Mouse (Mus musculus): ENCODE results near the gene Inf2. TPM values are rescaled to one million over a fixed set of nuclear protein-coding genes. Genes with fewer than 3 reads are reported as not detected.

Inf2 gene
- polyA plus RNA-seq, 1 experiment from 2014 or later, result 3.6 TPM

- WGBS, result 86% methylated on average over 5 of the region's 5 CpGs
- Histone ChIP-seq H3K27me3 (ENCODE audit: control insufficient read depth, insufficient read depth, low read length) (no peaks in the 10 kb centered on the region), H3K27ac (ENCODE audit: low read length) (no peak overlapping the region), H3K9me3 (replicated peaks; ENCODE audit: control insufficient read depth, low read length) (no peaks in the 10 kb centered on the region), H3K36me3 (ENCODE audit: control insufficient read depth, insufficient read depth) (peaks cover 23% of the 10 kb centered on the region), H3K4me3 (ENCODE audit: low read length) (no peak overlapping the region), H3K4me1 (ENCODE audit: control insufficient read depth, insufficient read depth, low read length) (peaks cover 19% of the 10 kb centered on the region), H3K4me2 (ENCODE audit: low read depth, low read length) (no peak overlapping the region), H3K9ac (ENCODE audit: low read length) (no peak overlapping the region)
- no peak for ATAC-seq (replicated peaks; ENCODE audit: extremely low read depth, insufficient read depth, low FRiP score)
Measured at GRCm38 (mm10) chr12:112648081-112648480, 59.5 kb downstream of the Inf2 start.

GRCm38 (mm10) chr12:112651778-112652439, 63.3 kb downstream of the Inf2 start:
- Histone ChIP-seq H3K4me3 (ENCODE audit: low read length) (no peak overlapping the region), H3K27ac (ENCODE audit: low read length) (no peak overlapping the region), H3K4me1 (ENCODE audit: control insufficient read depth, insufficient read depth, low read length) (peaks cover 20% of the 10 kb centered on the region), H3K27me3 (ENCODE audit: control insufficient read depth, insufficient read depth, low read length) (no peaks in the 10 kb centered on the region), H3K36me3 (ENCODE audit: control insufficient read depth, insufficient read depth) (peaks cover 51% of the 10 kb centered on the region), H3K9ac (ENCODE audit: low read length) (no peak overlapping the region), H3K4me2 (ENCODE audit: low read depth, low read length) (no peak overlapping the region), H3K9me3 (replicated peaks; ENCODE audit: control insufficient read depth, low read length) (no peaks in the 10 kb centered on the region)
- ATAC-seq (replicated peaks; ENCODE audit: extremely low read depth, insufficient read depth, low FRiP score), result no peak
- WGBS, result 63% methylated on average over 5 of the region's 5 CpGs

GRCm38 (mm10) chr12:112653157-112653824, 64.7 kb downstream of the Inf2 start:
- Histone ChIP-seq H3K9ac (ENCODE audit: low read length) (peak overlapping the region; percentile 46; the same call in 1 of the 2 replicates), H3K27ac (ENCODE audit: low read length) (peak overlapping the region; percentile 91), H3K4me1 (ENCODE audit: control insufficient read depth, insufficient read depth, low read length) (peaks cover 20% of the 10 kb centered on the region), H3K36me3 (ENCODE audit: control insufficient read depth, insufficient read depth) (peaks cover 60% of the 10 kb centered on the region), H3K27me3 (ENCODE audit: control insufficient read depth, insufficient read depth, low read length) (no peaks in the 10 kb centered on the region), H3K4me3 (ENCODE audit: low read length) (no peak overlapping the region), H3K9me3 (replicated peaks; ENCODE audit: control insufficient read depth, low read length) (no peaks in the 10 kb centered on the region), H3K4me2 (ENCODE audit: low read depth, low read length) (no peak overlapping the region)
- 31% methylated on average over 7 of the region's 7 CpGs for WGBS
- peak; percentile 66 for ATAC-seq (replicated peaks; ENCODE audit: extremely low read depth, insufficient read depth, low FRiP score)

GRCm38 (mm10) chr12:112654076-112654475, 65.5 kb downstream of the Inf2 start:
- no peak overlapping the region for H3K4me2 ChIP-seq (ENCODE audit: low read depth, low read length)
- no peak for ATAC-seq (replicated peaks; ENCODE audit: extremely low read depth, insufficient read depth, low FRiP score)
- WGBS, result 92% methylated on average over 5 of the region's 5 CpGs
- H3K27me3 ChIP-seq (ENCODE audit: control insufficient read depth, insufficient read depth, low read length), result no peaks in the 10 kb centered on the region
- peaks cover 62% of the 10 kb centered on the region for H3K36me3 ChIP-seq (ENCODE audit: control insufficient read depth, insufficient read depth)
- H3K9me3 ChIP-seq (replicated peaks; ENCODE audit: control insufficient read depth, low read length), result no peaks in the 10 kb centered on the region
- H3K4me1 ChIP-seq (ENCODE audit: control insufficient read depth, insufficient read depth, low read length), result peaks cover 25% of the 10 kb centered on the region
- H3K4me3 ChIP-seq (ENCODE audit: low read length), result no peak overlapping the region
- H3K9ac ChIP-seq (ENCODE audit: low read length), result 0 out of 2 replicates have a peak overlapping the region, but pooled peaks have one; percentile 35
- H3K27ac ChIP-seq (ENCODE audit: low read length), result peak overlapping the region; percentile 91

- no peak for ATAC-seq (replicated peaks; ENCODE audit: extremely low read depth, insufficient read depth, low FRiP score)
- H3K9me3 ChIP-seq (replicated peaks; ENCODE audit: control insufficient read depth, low read length), result no peaks in the 10 kb centered on the region
- WGBS, result 73% methylated on average over 7 of the region's 7 CpGs
- peaks cover 54% of the 10 kb centered on the region for H3K4me1 ChIP-seq (ENCODE audit: control insufficient read depth, insufficient read depth, low read length)
- peak overlapping the region; percentile 29; the same call in 1 of the 2 replicates for H3K27ac ChIP-seq (ENCODE audit: low read length)
- H3K9ac ChIP-seq (ENCODE audit: low read length), result no peak overlapping the region
- H3K4me2 ChIP-seq (ENCODE audit: low read depth, low read length), result no peak overlapping the region
- peaks cover 64% of the 10 kb centered on the region for H3K36me3 ChIP-seq (ENCODE audit: control insufficient read depth, insufficient read depth)
- no peaks in the 10 kb centered on the region for H3K27me3 ChIP-seq (ENCODE audit: control insufficient read depth, insufficient read depth, low read length)
- no peak overlapping the region for H3K4me3 ChIP-seq (ENCODE audit: low read length)
Measured at GRCm38 (mm10) chr12:112658619-112659018, 70.0 kb downstream of the Inf2 start.

- H3K27ac ChIP-seq (ENCODE audit: low read length), result no peak overlapping the region
- no peaks in the 10 kb centered on the region for H3K27me3 ChIP-seq (ENCODE audit: control insufficient read depth, insufficient read depth, low read length)
- no peak overlapping the region for H3K4me2 ChIP-seq (ENCODE audit: low read depth, low read length)
- H3K4me3 ChIP-seq (ENCODE audit: low read length), result no peak overlapping the region
- H3K4me1 ChIP-seq (ENCODE audit: control insufficient read depth, insufficient read depth, low read length), result peaks cover 54% of the 10 kb centered on the region
- no peak for ATAC-seq (replicated peaks; ENCODE audit: extremely low read depth, insufficient read depth, low FRiP score)
- 84% methylated on average over 6 of the region's 6 CpGs for WGBS
- H3K9ac ChIP-seq (ENCODE audit: low read length), result no peak overlapping the region
- H3K36me3 ChIP-seq (ENCODE audit: control insufficient read depth, insufficient read depth), result peaks cover 60% of the 10 kb centered on the region
- no peaks in the 10 kb centered on the region for H3K9me3 ChIP-seq (replicated peaks; ENCODE audit: control insufficient read depth, low read length)
Measured at GRCm38 (mm10) chr12:112659109-112659508, 70.5 kb downstream of the Inf2 start.

- Histone ChIP-seq H3K4me2 (ENCODE audit: low read depth, low read length) (peak overlapping the region; percentile 45), H3K4me3 (ENCODE audit: low read length) (no peak overlapping the region), H3K9ac (ENCODE audit: low read length) (peak overlapping the region; percentile 63), H3K27ac (ENCODE audit: low read length) (peak overlapping the region; percentile 93), H3K27me3 (ENCODE audit: control insufficient read depth, insufficient read depth, low read length) (no peaks in the 10 kb centered on the region), H3K9me3 (replicated peaks; ENCODE audit: control insufficient read depth, low read length) (no peaks in the 10 kb centered on the region), H3K36me3 (ENCODE audit: control insufficient read depth, insufficient read depth) (peaks cover 48% of the 10 kb centered on the region), H3K4me1 (ENCODE audit: control insufficient read depth, insufficient read depth, low read length) (peaks cover 61% of the 10 kb centered on the region)
- 24% methylated on average over 5 of the region's 5 CpGs for WGBS
- ATAC-seq (replicated peaks; ENCODE audit: extremely low read depth, insufficient read depth, low FRiP score), result peak; percentile 82
Measured at GRCm38 (mm10) chr12:112660576-112661326, 72.2 kb downstream of the Inf2 start.

- Histone ChIP-seq H3K9me3 (replicated peaks; ENCODE audit: control insufficient read depth, low read length) (no peaks in the 10 kb centered on the region), H3K4me1 (ENCODE audit: control insufficient read depth, insufficient read depth, low read length) (peaks cover 66% of the 10 kb centered on the region), H3K27me3 (ENCODE audit: control insufficient read depth, insufficient read depth, low read length) (no peaks in the 10 kb centered on the region), H3K27ac (ENCODE audit: low read length) (peak overlapping the region; percentile 93), H3K4me3 (ENCODE audit: low read length) (no peak overlapping the region), H3K36me3 (ENCODE audit: control insufficient read depth, insufficient read depth) (peaks cover 44% of the 10 kb centered on the region), H3K4me2 (ENCODE audit: low read depth, low read length) (peak overlapping the region; percentile 45), H3K9ac (ENCODE audit: low read length) (peak overlapping the region; percentile 57)
- 37% methylated on average over 3 of the region's 3 CpGs for WGBS
- no peak for ATAC-seq (replicated peaks; ENCODE audit: extremely low read depth, insufficient read depth, low FRiP score)
Measured at GRCm38 (mm10) chr12:112661327-112661605, 72.7 kb downstream of the Inf2 start.

GRCm38 (mm10) chr12:112661851-112662250, 73.3 kb downstream of the Inf2 start:
- no peak overlapping the region for H3K4me3 ChIP-seq (ENCODE audit: low read length)
- no peak for ATAC-seq (replicated peaks; ENCODE audit: extremely low read depth, insufficient read depth, low FRiP score)
- peak overlapping the region; percentile 93 for H3K27ac ChIP-seq (ENCODE audit: low read length)
- H3K9me3 ChIP-seq (replicated peaks; ENCODE audit: control insufficient read depth, low read length), result no peaks in the 10 kb centered on the region
- peak overlapping the region; percentile 57 for H3K9ac ChIP-seq (ENCODE audit: low read length)
- H3K36me3 ChIP-seq (ENCODE audit: control insufficient read depth, insufficient read depth), result peaks cover 38% of the 10 kb centered on the region
- H3K4me1 ChIP-seq (ENCODE audit: control insufficient read depth, insufficient read depth, low read length), result peaks cover 72% of the 10 kb centered on the region
- H3K27me3 ChIP-seq (ENCODE audit: control insufficient read depth, insufficient read depth, low read length), result no peaks in the 10 kb centered on the region
- 55% methylated on average over 9 of the region's 9 CpGs for WGBS
- peak overlapping the region; percentile 45 for H3K4me2 ChIP-seq (ENCODE audit: low read depth, low read length)

All from heart, embryonic 16.5 days (tissue).